Mouse (Mus musculus) myocyte (in vitro differentiated cells): ENCODE results near the gene Mfsd4a. TPM values are rescaled to one million over a fixed set of nuclear protein-coding genes. Genes with fewer than 3 reads are reported as not detected.
A peak's percentile ranks its signal among the peaks of the same experiment; 100 is the strongest.

ENCODE experiments used
- H3K27me3 ChIP-seq: one replicate; pipeline ENCODE4 v1.6.1; 2011; ENCODE audit not compliant: control insufficient read depth, insufficient read depth, insufficient read length
- H3K36me3 ChIP-seq: one replicate; pipeline ENCODE4 v1.6.1; 2011; ENCODE audit not compliant: control insufficient read depth, insufficient read depth
- H3K4me2 ChIP-seq: one replicate; pipeline ENCODE4 v1.6.1; 2011; ENCODE audit warnings: low read depth, control low read depth
- H3K4me3 ChIP-seq: one replicate; pipeline ENCODE4 v1.5.1; 2011; ENCODE audit warnings: mild to moderate bottlenecking, control low read depth, moderate library complexity
- H3K79me2 ChIP-seq: one replicate; pipeline ENCODE4 v1.6.1; 2011; ENCODE audit not compliant: control insufficient read depth, insufficient read depth
- H3ac ChIP-seq: one replicate; pipeline ENCODE4 v1.6.1; 2011; ENCODE audit not compliant: control insufficient read depth, insufficient read length
- CEBPB ChIP-seq: IDR thresholded peaks from 2 replicates; pipeline ENCODE4 v1.6.1; 2011; ENCODE audit warnings: mild to moderate bottlenecking, moderate library complexity; ENCODE audit not compliant: poor library complexity, insufficient read depth, severe bottlenecking
- E2F4 ChIP-seq: IDR thresholded peaks from one replicate; pipeline ENCODE4 v1.6.1; 2011; ENCODE audit warnings: mild to moderate bottlenecking, control low read depth, moderate library complexity; ENCODE audit not compliant: insufficient read depth
- MAX ChIP-seq: IDR thresholded peaks from one replicate; pipeline ENCODE4 v1.6.1; 2011; ENCODE audit warnings: low read depth, mild to moderate bottlenecking, control low read depth
- MYOD1 ChIP-seq, 3 experiments: IDR thresholded peaks; one replicate each; pipeline ENCODE4 v1.6.1; 2011; ENCODE audit warnings: control low read depth in 2 of 3, low read depth in 2 of 3, mild to moderate bottlenecking in 2 of 3, moderate library complexity in 1 of 3; ENCODE audit not compliant: insufficient read length in 2 of 3, control insufficient read depth in 1 of 3
- MYOG ChIP-seq, 3 experiments: IDR thresholded peaks; one replicate each; pipeline ENCODE4 v1.6.1; 2011; ENCODE audit warnings: control low read depth in 2 of 3, low read depth in 2 of 3, mild to moderate bottlenecking in 2 of 3; ENCODE audit not compliant: insufficient read length in 2 of 3, control insufficient read depth in 1 of 3, insufficient read depth in 1 of 3
- POLR2A ChIP-seq: IDR thresholded peaks from one replicate; pipeline ENCODE4 v1.6.1; 2011; ENCODE audit warnings: low read depth, mild to moderate bottlenecking, control low read depth, moderate library complexity; ENCODE audit not compliant: insufficient read length
- POLR2AphosphoS2 ChIP-seq: IDR thresholded peaks from one replicate; pipeline ENCODE4 v1.6.1; 2011; ENCODE audit warnings: low read depth, control low read depth; ENCODE audit not compliant: insufficient read length
- REST ChIP-seq: IDR thresholded peaks from one replicate; pipeline ENCODE4 v1.6.1; 2011; ENCODE audit warnings: mild to moderate bottlenecking, control low read depth, moderate library complexity; ENCODE audit not compliant: insufficient read depth, insufficient read length
- SRF ChIP-seq: IDR thresholded peaks from one replicate; pipeline ENCODE4 v1.6.1; 2011; ENCODE audit warnings: low read depth; ENCODE audit not compliant: control insufficient read depth, insufficient read length
- TCF12 ChIP-seq: IDR thresholded peaks from one replicate; pipeline ENCODE4 v1.6.1; 2011; ENCODE audit warnings: mild to moderate bottlenecking, control low read depth; ENCODE audit not compliant: poor library complexity, insufficient read depth, severe bottlenecking
- TCF3 ChIP-seq: IDR thresholded peaks from one replicate; pipeline ENCODE4 v1.6.1; 2011; ENCODE audit warnings: low read depth, control low read depth; ENCODE audit not compliant: insufficient read length
- USF1 ChIP-seq: IDR thresholded peaks from one replicate; pipeline ENCODE4 v1.6.1; 2011; ENCODE audit warnings: low read depth, mild to moderate bottlenecking, control low read depth, moderate library complexity
- polyA plus RNA-seq: library from polyadenylated mRNA; unstranded; fragments of >200 nt; fragmentation: generic; extraction: Trizol; gene quantifications from one replicate; pipeline ENCODE4 v1.2.1, GENCODE M21; 2012; ENCODE audit warnings: missing spikeins

Mfsd4a gene
- polyA plus RNA-seq, 1 experiment, result 9.6 TPM

- Histone ChIP-seq H3K36me3 (no peaks in the 10 kb centered on the region), H3K27me3 (no peaks in the 10 kb centered on the region), H3ac (no peak overlapping the region), H3K4me3 (no peak overlapping the region), H3K79me2 (peaks cover 77% of the 10 kb centered on the region), H3K4me2 (no peak overlapping the region)
- TF ChIP-seq MAX (no peak), TCF3 (no peak), POLR2AphosphoS2 (no peak), USF1 (no peak), REST (no peak), TCF12 (no peak), MYOG (IDR thresholded peaks at IDR 0.05; ENCODE audit: control insufficient read depth in 1 of 3, insufficient read depth in 1 of 3, insufficient read length in 2 of 3, low read depth in 2 of 3) (no peak)
Measured at GRCm38 (mm10) chr1:132011785-132012184, 56.1 kb downstream of the Mfsd4a start.

GRCm38 (mm10) chr1:132010632-132011501 lies 57.0 kb downstream of the Mfsd4a start:
- Histone ChIP-seq H3K4me2 (peak overlapping the region; percentile 43), H3ac (no peak overlapping the region), H3K27me3 (no peaks in the 10 kb centered on the region), H3K36me3 (no peaks in the 10 kb centered on the region), H3K4me3 (no peak overlapping the region), H3K79me2 (peaks cover 75% of the 10 kb centered on the region)
- TF ChIP-seq MAX (no peak), CEBPB (0 out of 2 replicates have a peak, but pooled peaks have one; percentile 53), POLR2AphosphoS2 (no peak), USF1 (no peak), POLR2A (no peak), REST (no peak), MYOD1 (IDR thresholded peaks at IDR 0.05; ENCODE audit: control insufficient read depth in 1 of 3, insufficient read length in 2 of 3, low read depth in 2 of 3) (no peak)

GRCm38 (mm10) chr1:132008881-132009644 lies 58.8 kb downstream of the Mfsd4a start:
- Histone ChIP-seq H3K79me2 (peaks cover 57% of the 10 kb centered on the region), H3K4me2 (peak overlapping the region; percentile 87), H3K36me3 (no peaks in the 10 kb centered on the region), H3ac (peak overlapping the region; percentile 94), H3K27me3 (no peaks in the 10 kb centered on the region), H3K4me3 (peak overlapping the region; percentile 48)
- TF ChIP-seq SRF, result no peak
- no peak for TF ChIP-seq CEBPB
- TF ChIP-seq MYOD1 (IDR thresholded peaks at IDR 0.05; ENCODE audit: control insufficient read depth in 1 of 3, insufficient read length in 2 of 3, low read depth in 2 of 3), result no peak
- no peak for TF ChIP-seq REST
- no peak for TF ChIP-seq TCF12
- no peak for TF ChIP-seq POLR2A
- TF ChIP-seq MAX, result no peak
- no peak for TF ChIP-seq E2F4
- TF ChIP-seq TCF3, result no peak
- no peak for TF ChIP-seq MYOG (IDR thresholded peaks at IDR 0.05; ENCODE audit: control insufficient read depth in 1 of 3, insufficient read depth in 1 of 3, insufficient read length in 2 of 3, low read depth in 2 of 3)
- TF ChIP-seq USF1, result no peak
- no peak for TF ChIP-seq POLR2AphosphoS2

GRCm38 (mm10) chr1:132007828-132008827 lies 59.7 kb downstream of the Mfsd4a start:
- no peaks in the 10 kb centered on the region for H3K36me3 ChIP-seq
- peaks cover 48% of the 10 kb centered on the region for H3K79me2 ChIP-seq
- peak overlapping the region; percentile 94 for H3ac ChIP-seq
- peak overlapping the region; percentile 48 for H3K4me3 ChIP-seq
- TF ChIP-seq USF1, result no peak
- no peak for TF ChIP-seq MYOG (IDR thresholded peaks at IDR 0.05; ENCODE audit: control insufficient read depth in 1 of 3, insufficient read depth in 1 of 3, insufficient read length in 2 of 3, low read depth in 2 of 3)
- TF ChIP-seq POLR2AphosphoS2, result peak; percentile 93
- peak; percentile 87 for TF ChIP-seq POLR2A
- TF ChIP-seq SRF, result no peak
- no peak for TF ChIP-seq MYOD1 (IDR thresholded peaks at IDR 0.05; ENCODE audit: control insufficient read depth in 1 of 3, insufficient read length in 2 of 3, low read depth in 2 of 3)
- no peak for TF ChIP-seq CEBPB
- no peak for TF ChIP-seq REST
- H3K4me2 ChIP-seq, result peak overlapping the region; percentile 87
- H3K27me3 ChIP-seq, result no peaks in the 10 kb centered on the region
